Comparison of ENCODE assay signal across 15 mouse cellular contexts in the genomic region with DNA sequence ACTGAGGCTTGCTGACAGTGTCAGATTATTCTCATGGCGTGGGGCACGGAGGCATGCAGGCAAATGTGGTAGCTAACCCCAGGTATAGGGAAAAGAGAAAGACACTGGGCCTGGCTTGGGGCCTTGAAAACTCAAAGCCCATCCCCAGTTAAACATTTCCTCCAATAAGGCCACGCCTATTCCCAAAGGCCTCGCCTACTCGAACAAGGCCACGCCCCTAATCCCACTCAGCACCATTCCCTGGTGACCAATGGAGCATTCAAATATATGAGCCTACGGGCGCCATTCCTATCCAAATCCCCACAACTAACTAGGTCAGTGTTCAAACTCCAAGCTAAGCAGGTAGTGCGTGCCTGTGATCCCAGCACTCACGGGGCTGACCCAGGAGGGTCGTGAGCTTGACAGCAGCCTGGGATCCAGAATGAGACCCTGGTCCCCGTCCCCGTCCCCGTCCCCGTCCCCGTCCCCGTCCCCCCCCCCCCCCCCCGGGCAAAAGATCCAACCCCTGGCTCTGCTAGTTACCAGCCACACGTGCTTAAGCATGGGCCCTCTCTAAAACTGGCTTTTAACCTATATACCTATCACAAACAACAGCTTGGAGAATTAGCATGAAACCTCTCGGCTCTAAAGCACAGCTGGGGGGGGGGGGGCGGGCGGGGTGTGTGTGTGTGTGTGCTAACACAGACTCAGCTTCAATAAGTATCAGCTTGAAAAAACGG.
DNase-seq lines count a peak whose midpoint lies in the region; ATAC-seq and TF ChIP-seq lines count a peak whose summit lies in the region.
"Had no signal": no experiment of that assay in that cellular context is flagged by ENCODE, and none has a peak within 500 bp of the region (broad histone marks: within the 10 kb centered on the region; RNA-seq: fewer than 3 reads in every experiment).

No protein-coding gene starts in this region.

- no peaks in the 10 kb centered on the region for H3K36me3 ChIP-seq in E14TG2a.4 (ENCODE audit: insufficient read depth, low read length)
- no peaks in the 10 kb centered on the region for H3K36me3 ChIP-seq in ES-E14 (ENCODE audit: control insufficient read depth, insufficient read depth, low read length, poor library complexity, severe bottlenecking)
- no peaks in the 10 kb centered on the region for H3K36me3 ChIP-seq in forebrain, postnatal 0 days (ENCODE audit: insufficient read depth)
- no peaks in the 10 kb centered on the region for H3K36me3 ChIP-seq in midbrain, embryonic 13.5 days
- H3K36me3 ChIP-seq: embryonic facial prominence, embryonic 13.5 days; heart, embryonic 13.5 days had no signal

- WGBS in forebrain, postnatal 0 days: 43% methylated on average over 22 of the region's 23 CpGs
- WGBS in midbrain, embryonic 13.5 days: 37% methylated on average over 23 of the region's 23 CpGs

- DNase-seq in ES-E14 (ENCODE audit: low read depth, low spot score): peak; percentile 80
- DNase-seq in forebrain, postnatal 0 days: no peak
- DNase-seq in left cerebral cortex, postnatal 36 days (ENCODE audit: low spot score in 2 of 2): no peak
- no peak for DNase-seq in MN1 (ENCODE audit: low spot score)
- DNase-seq in cerebellum, adult 8-10 months: no peak
- DNase-seq: adrenal gland, postnatal 10 days; cerebellum, postnatal 36 days; gastrocnemius, postnatal 25 days; right cerebral cortex, postnatal 14 days; thymus, adult 2 months had no signal

- H3K4me3 ChIP-seq in E14TG2a.4 (replicated peaks; ENCODE audit: low read length) (peak overlapping the region; percentile 71), ES-E14 (ENCODE audit: insufficient read depth in 1 of 2, low read depth in 1 of 2, low read length in 2 of 2, poor library complexity in 1 of 2, severe bottlenecking in 1 of 2) (peak overlapping the region; percentile 66 to 73)
- H3K4me3 ChIP-seq in forebrain, postnatal 0 days (ENCODE audit: low read depth, low read length): no peak overlapping the region
- no peak overlapping the region for H3K4me3 ChIP-seq in midbrain, embryonic 13.5 days (replicated peaks)
- H3K4me3 ChIP-seq: embryonic facial prominence, embryonic 13.5 days; heart, embryonic 13.5 days had no signal

- no peak overlapping the region for H3K4me2 ChIP-seq in forebrain, postnatal 0 days (ENCODE audit: low read depth)
- 0 out of 2 replicates have a peak overlapping the region, but pooled peaks have one; percentile 11 for H3K4me2 ChIP-seq in midbrain, embryonic 13.5 days (replicated peaks)
- H3K4me2 ChIP-seq: embryonic facial prominence, embryonic 13.5 days; heart, embryonic 13.5 days had no signal

- no peak overlapping the region for H3K27ac ChIP-seq in ES-E14 (ENCODE audit: insufficient read depth, low read depth, low read length, poor library complexity, severe bottlenecking)
- no peak overlapping the region for H3K27ac ChIP-seq in forebrain, postnatal 0 days (ENCODE audit: low read depth, low read length)
- peak overlapping the region; percentile 2; the same call in 1 of the 2 replicates for H3K27ac ChIP-seq in midbrain, embryonic 13.5 days
- H3K27ac ChIP-seq: embryonic facial prominence, embryonic 13.5 days; heart, embryonic 13.5 days had no signal

- in situ Hi-C loops in ES-E14 (cut with MboI; ENCODE audit: low sequenced_read_pairs in 2 of 2, unreplicated experiment in 2 of 2): no loop called here

- H3K9ac ChIP-seq in ES-E14 (ENCODE audit: insufficient read depth, low read depth, low read length, poor library complexity, severe bottlenecking): peak overlapping the region; percentile 62
- H3K9ac ChIP-seq in forebrain, postnatal 0 days: no peak overlapping the region
- no peak overlapping the region for H3K9ac ChIP-seq in midbrain, embryonic 13.5 days (replicated peaks)
- H3K9ac ChIP-seq: embryonic facial prominence, embryonic 13.5 days; heart, embryonic 13.5 days had no signal

- intact Hi-C loops in left cerebral cortex, postnatal 36 days (cut with DNase I): no loop called here

- no peak for TF ChIP-seq CTCF in E14TG2a.4 (conservative IDR thresholded peaks at IDR 0.05; ENCODE audit: low read length)
- no peak for TF ChIP-seq CTCF in forebrain, postnatal 0 days (IDR thresholded peaks at IDR 0.05; ENCODE audit: low read depth)

- H3K9me3 ChIP-seq in E14TG2a.4 (ENCODE audit: low read length) (no peaks in the 10 kb centered on the region), ES-E14 (ENCODE audit: control insufficient read depth, insufficient read depth, low read depth, low read length) (no peaks in the 10 kb centered on the region)
- no peaks in the 10 kb centered on the region for H3K9me3 ChIP-seq in forebrain, postnatal 0 days (ENCODE audit: low read length)
- no peaks in the 10 kb centered on the region for H3K9me3 ChIP-seq in midbrain, embryonic 13.5 days
- H3K9me3 ChIP-seq: embryonic facial prominence, embryonic 13.5 days; heart, embryonic 13.5 days had no signal

- H3K27me3 ChIP-seq in E14TG2a.4 (ENCODE audit: insufficient read depth, low read length): no peaks in the 10 kb centered on the region
- no peaks in the 10 kb centered on the region for H3K27me3 ChIP-seq in forebrain, postnatal 0 days (ENCODE audit: insufficient read depth, low read length)
- H3K27me3 ChIP-seq in midbrain, embryonic 13.5 days: no peaks in the 10 kb centered on the region
- H3K27me3 ChIP-seq: embryonic facial prominence, embryonic 13.5 days; heart, embryonic 13.5 days had no signal

- H3K4me1 ChIP-seq in E14TG2a.4 (replicated peaks; ENCODE audit: low read depth, low read length) (peaks cover 53% of the 10 kb centered on the region), ES-E14 (ENCODE audit: control insufficient read depth in 2 of 2, insufficient read depth in 2 of 2, low read length in 2 of 2, poor library complexity in 1 of 2) (peaks cover 2 to 15% of the 10 kb centered on the region in 2 experiments; a peak in 3 of 4 replicates)
- no peaks in the 10 kb centered on the region for H3K4me1 ChIP-seq in forebrain, postnatal 0 days (ENCODE audit: insufficient read depth)
- peaks cover 6% of the 10 kb centered on the region for H3K4me1 ChIP-seq in midbrain, embryonic 13.5 days (replicated peaks)

- ATAC-seq in forebrain, postnatal 0 days: peak; percentile 18; the same call in 1 of the 2 replicates
- peak; percentile 75 for ATAC-seq in midbrain, embryonic 13.5 days
- ATAC-seq: CD4-positive, CD25-positive, alpha-beta regulatory T cell, adult 4 months had no signal

TF ChIP-seq in ES-E14, 5 proteins besides CTCF, POLR2A, EP300 and RAD21:
- no peak for TF ChIP-seq HCFC1 (IDR thresholded peaks at IDR 0.05; ENCODE audit: borderline replicate concordance, insufficient read depth, low read length)
- no peak for TF ChIP-seq ZC3H11A (IDR thresholded peaks at IDR 0.05; ENCODE audit: borderline replicate concordance, low read depth, low read length)
- TF ChIP-seq CHD2 (IDR thresholded peaks at IDR 0.05; ENCODE audit: low read depth, low read length): no peak
- no peak for TF ChIP-seq ZNF384 (IDR thresholded peaks at IDR 0.05; ENCODE audit: low read depth, low read length)
- TF ChIP-seq MAFK (IDR thresholded peaks at IDR 0.05; ENCODE audit: insufficient read depth, low read depth, low read length): no peak
TF ChIP-seq in ES-E14: peak in this region for 0.

Comparison
In these comparisons a context has a peak if more than half of its experiments do, and no peak if none do; other contexts are left out.
1. H3K4me3 ChIP-seq: peak in E14TG2a.4 (single experiment) and ES-E14 (2 of 2); none in forebrain, postnatal 0 days (single experiment) and midbrain, embryonic 13.5 days (single experiment).